Mouse (Mus musculus) heart, adult 18-20 months (tissue): Measurements from ENCODE around the gene Runx1. TPM values are rescaled to one million over a fixed set of nuclear protein-coding genes. Genes with fewer than 3 reads are reported as not detected.

Experiments used
- DNase-seq, 2 experiments: peaks; one replicate each; pipeline ENCODE4 v3.0.0; 2021 to 2022; ENCODE audit warnings: mixed read lengths in 1 of 2
- total RNA-seq, 2 experiments: library from RNA; stranded (reverse); gene quantifications; 2 replicates each; pipeline ENCODE4 v1.2.3; 2021

The Runx1 gene
- total RNA-seq, 2 experiments from 2014 or later, result 1.5 to 2.9 TPM

GRCm38 (mm10) chr16:92565708-92566107, 260.2 kb downstream of the Runx1 start:
- peak; percentile 59 to 93 for DNase-seq

- DNase-seq, result no peak
Observed at GRCm38 (mm10) chr16:92565291-92565690, 260.7 kb downstream of the Runx1 start.

GRCm38 (mm10) chr16:92555051-92555450, 270.9 kb downstream of the Runx1 start:
- no peak for DNase-seq

GRCm38 (mm10) chr16:92552858-92553257, 273.1 kb downstream of the Runx1 start:
- DNase-seq, result no peak

- DNase-seq, result no peak
Observed at GRCm38 (mm10) chr16:92552106-92552382, 273.9 kb downstream of the Runx1 start.
